Mouse (Mus musculus) lung, postnatal 10 days (tissue): ENCODE results near the gene Kmo.
A peak's percentile ranks its signal among the peaks of the same experiment; 100 is the strongest.

Experiments used
- DNase-seq: peaks from one replicate; pipeline ENCODE4 v3.0.0; 2021

The Kmo gene

GRCm38 (mm10) chr1:175699796-175700195 lies 79.6 kb downstream of the Kmo start:
- DNase-seq, result peak; percentile 9

GRCm38 (mm10) chr1:175701145-175701544 lies 81.0 kb downstream of the Kmo start:
- DNase-seq, result no peak

- no peak for DNase-seq
Observed at GRCm38 (mm10) chr1:175707599-175707998, 87.4 kb downstream of the Kmo start.

DNA sequence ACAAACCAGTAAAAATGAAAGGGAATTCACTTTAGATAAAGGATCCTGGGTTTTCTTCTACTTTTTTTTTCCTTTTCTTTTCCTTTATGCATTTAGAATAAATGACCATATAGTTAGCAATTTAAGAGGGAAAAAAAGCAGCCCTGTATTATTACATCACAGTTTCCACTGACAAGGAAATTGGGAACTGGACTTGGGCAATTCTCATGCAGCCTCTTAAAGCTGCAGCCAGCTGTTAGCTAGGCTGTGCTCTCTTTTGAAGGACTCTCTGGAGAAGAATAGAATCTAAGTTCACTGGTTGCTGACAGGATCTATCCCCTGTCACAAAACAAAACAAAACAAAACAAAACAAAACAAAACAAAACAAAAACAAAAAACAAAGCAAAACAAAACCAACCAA lies 87.8 kb downstream of the Kmo start:
- peak; percentile 22 for DNase-seq
